Mouse (Mus musculus): ENCODE measurements at regions not wholly inside any gene's neighbourhood (a gene's known extent, or its start where the extent isn't known, plus 50 kb on each side); places are given as distances from the start of the nearest gene placed in this dataset.
A peak's percentile ranks its signal among the peaks of the same experiment; 100 is the strongest.

- DNase-seq, result no peak
Observed at GRCm38 (mm10) chr2:50755616-50756450, 393.1 kb downstream of the Rnd3 start.

DNA sequence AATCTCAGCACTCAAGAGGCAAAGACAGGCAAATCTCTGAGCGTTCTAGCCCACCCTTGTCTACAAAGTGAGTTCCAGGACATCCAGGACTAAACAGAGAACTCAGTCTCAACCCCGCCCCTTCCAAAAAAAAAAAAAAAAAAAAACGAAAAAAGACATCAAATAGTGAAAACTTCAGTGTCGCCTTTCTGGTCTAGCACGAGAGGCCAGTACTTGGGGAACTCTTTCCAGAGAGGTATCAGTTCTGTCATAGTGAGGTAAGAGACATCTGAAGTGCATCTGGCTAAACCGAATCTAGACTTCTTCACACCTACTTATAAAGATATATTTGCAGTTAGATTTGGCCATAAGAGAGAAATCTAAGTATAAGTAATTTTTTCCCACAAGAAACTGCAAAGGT lies 393.8 kb downstream of the Rnd3 start:
- DNase-seq, result no peak

- no peak for DNase-seq
Observed at GRCm38 (mm10) chr2:50752408-50752807, 396.5 kb downstream of the Rnd3 start.

DNA sequence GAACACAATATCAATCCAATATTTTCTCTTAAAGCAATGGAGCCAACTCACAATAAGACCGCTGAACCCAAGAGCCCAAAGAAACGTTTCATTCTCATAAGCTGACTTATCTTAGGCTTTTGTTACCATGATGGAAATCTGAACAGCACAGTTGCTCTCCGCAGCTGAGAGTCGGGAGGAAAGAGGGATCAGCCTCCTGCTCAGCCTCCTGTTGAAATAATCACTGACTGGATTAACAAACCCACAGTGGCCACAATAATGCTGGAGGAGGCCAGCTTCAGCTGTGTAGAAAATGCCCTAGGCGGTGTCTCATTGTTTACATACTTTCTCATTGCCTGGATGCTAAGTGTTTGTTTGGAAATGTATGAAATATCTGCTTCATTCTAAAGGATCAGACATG lies 398.1 kb downstream of the Rnd3 start:
- DNase-seq, result no peak

- no peak for DNase-seq
Observed at GRCm38 (mm10) chr2:50744625-50745214, 404.2 kb downstream of the Rnd3 start.

- no peak for DNase-seq
Observed at GRCm38 (mm10) chr2:50743785-50744258, 405.1 kb downstream of the Rnd3 start.

- no peak for DNase-seq
Observed at GRCm38 (mm10) chr2:50742421-50742820, 406.5 kb downstream of the Rnd3 start.

DNA sequence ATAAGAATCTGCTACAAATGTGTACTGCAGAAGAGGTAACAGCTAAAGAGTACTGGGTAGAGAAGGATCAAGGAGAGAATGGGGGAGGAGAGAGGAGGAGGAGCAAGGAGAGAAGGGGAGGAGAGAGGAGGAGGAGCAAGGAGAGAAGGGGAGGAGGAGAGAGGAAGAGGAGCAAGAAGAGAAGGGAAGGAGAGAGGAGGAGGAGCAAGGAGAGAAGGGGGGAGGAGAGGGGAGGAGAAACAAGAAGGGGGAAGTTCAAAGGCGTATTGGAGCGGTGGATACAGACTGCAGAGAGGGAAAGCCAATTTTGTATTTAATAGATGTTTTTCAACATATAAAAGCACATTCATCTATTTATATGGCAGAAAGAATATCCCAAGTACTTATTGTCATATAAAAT lies 407.6 kb downstream of the Rnd3 start:
- no peak for DNase-seq

DNA sequence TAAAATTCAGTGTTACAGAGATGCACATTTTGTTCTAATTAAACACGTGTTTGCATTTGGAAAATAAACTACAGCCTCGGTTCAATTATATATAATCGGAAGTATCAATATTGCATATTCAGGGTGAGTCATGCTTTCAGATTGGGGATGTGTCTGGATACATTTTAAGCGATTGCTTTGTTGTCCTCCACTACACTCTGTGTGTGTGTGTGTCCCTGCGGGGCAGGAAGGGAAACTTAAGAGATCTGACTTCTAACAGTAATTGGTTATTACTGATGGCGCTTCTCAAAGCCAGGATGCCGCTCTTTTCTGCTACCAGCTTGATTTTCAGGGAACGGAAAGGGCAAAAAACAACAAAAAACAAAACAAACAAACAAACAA lies 409.3 kb downstream of the Rnd3 start:
- DNase-seq, result no peak

DNA sequence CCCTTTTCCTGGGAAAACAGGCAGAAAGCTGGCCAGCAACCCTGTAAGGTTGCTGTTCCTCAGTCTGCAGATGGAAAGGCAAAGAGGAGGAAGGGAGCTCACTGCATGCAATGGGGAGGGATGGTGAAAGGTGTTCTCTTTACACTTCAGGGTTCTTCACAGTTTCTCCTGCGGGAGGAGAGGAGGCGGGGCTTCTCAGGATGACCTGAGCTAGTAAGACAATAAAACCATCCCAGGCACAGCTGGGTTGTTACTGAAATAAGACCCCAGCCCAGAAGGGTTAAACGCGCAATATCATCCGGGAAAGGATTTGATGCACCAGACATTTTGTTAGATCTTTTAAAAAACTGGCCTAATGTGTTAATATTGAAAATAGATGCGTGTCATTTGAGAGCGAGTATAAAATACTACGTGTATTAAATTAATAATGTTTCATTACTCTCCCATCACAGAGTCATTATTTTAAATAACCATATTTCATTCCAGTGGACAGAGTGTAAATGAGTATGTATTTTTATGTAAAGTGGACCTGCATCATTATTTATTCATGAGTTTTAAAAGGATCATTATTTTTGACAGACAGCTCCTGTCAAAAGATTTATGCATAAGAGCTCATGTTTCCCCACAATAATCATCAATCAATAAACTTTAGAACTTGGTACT lies 409.8 kb downstream of the Rnd3 start:
- DNase-seq, result no peak

DNA sequence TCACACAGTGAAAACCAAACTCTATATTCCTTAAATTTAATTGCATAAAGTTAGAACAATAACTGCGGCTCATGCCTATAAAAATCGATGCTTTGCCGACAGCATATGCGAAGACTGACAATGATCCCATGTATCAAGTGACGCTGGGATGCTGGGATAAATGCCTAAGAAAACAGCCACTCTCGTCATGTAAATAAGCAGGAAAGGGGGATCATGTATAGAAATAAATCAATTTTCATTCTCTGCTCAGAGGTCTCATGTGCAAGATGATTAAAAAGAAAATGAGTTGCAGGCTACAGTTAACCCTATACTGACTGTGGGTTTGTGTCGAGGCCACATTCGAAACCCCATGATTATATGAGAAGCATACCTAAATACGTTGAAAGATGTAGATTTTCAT lies 411.2 kb downstream of the Rnd3 start:
- peak; percentile 5 for DNase-seq

DNA sequence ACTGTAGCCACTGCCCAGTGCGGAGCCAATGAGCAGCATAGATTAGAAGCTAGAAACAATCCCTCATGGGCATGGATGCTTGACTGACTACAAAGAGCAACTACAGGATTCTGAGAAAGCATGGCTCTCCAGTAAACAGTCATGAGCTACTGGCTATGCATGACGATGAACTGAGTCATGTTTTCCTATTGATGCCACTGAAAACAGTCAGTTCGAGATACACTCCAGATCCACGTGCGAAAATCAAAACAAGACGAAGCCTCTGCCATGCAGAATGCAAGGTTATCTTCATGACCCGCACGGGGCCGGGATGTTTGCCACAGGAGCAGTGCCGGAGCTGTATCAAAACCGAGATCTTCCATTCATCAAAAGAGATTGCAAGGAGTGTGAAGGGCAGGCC lies 413.9 kb downstream of the Rnd3 start:
- DNase-seq, result no peak

DNA sequence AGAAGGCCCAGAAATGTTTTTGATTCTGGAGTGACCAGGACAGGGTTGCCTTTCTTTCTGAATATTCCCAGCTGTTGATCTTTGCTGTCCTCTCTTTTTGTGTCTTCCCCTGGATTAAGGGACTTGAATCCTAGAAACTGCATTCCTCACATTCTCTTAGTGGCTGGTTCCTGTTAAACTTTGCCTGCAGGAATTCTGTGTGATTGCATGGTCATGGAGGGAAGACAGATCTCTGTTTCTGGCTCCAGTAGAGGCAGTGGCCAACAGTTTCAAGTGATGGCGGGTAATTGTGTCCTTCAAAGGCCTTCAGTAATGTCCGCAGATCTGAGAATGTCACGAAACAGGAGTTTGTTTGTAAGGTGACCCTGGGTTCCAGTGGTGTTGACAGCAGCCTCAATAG lies 410.1 kb upstream of the Mmadhc start:
- no peak for DNase-seq

DNA sequence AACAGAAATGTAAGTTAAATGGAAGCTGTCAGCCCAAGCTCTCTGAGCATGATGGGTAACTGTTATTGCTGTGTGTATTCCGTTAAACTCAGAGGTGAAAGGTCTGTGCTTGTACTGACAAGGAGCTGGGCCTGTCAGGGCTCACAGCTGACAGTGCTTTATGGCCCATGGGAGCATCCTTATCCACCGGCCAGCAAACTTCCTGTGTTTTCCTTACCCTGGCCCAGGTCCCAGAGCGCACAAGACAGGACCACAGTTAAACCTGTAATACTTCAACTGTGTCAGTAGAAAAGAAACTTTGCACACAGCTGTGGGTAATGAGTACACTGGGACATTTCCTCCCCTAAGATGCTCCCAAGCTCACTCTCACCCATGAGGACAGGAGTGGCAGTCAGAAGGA lies 407.7 kb upstream of the Mmadhc start:
- peak; percentile 75 for DNase-seq

DNA sequence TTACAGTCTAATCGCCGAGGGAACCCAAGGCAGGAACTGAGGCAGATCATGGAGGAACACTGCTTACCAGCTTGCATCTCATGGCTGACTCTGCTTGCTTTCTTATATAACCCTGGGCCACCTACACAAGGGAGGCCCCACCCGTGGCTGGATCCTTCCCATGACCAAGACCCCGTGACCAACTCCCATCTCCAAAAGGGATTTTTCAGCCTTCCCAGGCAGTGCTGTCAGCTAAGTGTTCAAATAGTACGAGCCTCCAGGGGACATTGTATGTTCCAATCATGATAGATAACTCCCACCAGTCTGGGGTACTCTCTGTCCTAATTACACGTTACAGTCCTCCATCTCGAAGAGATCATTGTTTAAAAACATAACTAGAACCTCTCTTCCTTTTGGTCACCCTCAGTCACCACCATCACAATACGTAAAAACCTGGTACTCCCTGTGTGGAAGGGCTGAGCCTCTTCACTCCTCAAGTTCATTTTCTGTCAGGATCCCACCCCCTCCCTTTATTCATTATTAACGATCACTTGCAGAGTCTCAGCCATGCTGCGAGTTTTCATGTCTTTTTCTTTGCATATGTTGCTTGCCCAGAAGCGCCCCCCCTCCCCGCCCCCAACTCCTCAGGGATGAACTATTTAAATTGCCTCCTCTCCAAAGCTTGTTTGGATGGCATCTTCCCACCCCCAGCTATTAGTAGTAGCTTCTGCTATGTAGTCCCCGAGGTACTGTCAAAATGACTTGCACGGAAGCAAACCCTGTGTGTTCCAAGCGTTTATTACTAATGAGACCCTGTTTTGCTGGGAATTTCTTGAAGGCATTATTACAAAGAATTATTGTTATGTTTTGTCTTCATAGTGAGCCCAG lies 406.2 kb upstream of the Mmadhc start:
- no peak for DNase-seq

- DNase-seq, result peak; percentile 62
Observed at GRCm38 (mm10) chr2:50698841-50699240, 402.2 kb upstream of the Mmadhc start.

DNA sequence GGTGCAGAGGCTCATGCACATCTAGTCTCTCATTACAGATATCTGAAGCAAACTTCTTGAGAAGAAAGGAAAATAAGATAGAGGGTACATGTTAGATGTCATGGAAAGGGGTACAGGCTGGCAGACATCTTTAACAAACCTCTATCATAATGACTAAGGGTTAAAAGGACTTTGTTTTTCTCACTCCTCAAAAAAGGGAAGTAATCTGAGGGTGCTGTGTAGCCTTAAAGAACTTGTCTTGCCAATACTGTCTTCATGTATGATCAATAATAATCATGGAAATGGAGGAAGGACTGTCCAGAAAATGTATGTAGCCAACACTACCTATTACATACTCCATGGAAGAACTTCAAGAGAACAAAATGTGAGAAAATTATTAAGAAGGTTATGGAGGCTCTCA lies 400.0 kb upstream of the Mmadhc start:
- DNase-seq, result no peak

GRCm38 (mm10) chr2:50694849-50695248 lies 398.2 kb upstream of the Mmadhc start:
- no peak for DNase-seq

GRCm38 (mm10) chr2:50693784-50694350 lies 397.3 kb upstream of the Mmadhc start:
- DNase-seq, result no peak

- DNase-seq, result no peak
Observed at GRCm38 (mm10) chr2:50690120-50691103, 393.8 kb upstream of the Mmadhc start.

DNA sequence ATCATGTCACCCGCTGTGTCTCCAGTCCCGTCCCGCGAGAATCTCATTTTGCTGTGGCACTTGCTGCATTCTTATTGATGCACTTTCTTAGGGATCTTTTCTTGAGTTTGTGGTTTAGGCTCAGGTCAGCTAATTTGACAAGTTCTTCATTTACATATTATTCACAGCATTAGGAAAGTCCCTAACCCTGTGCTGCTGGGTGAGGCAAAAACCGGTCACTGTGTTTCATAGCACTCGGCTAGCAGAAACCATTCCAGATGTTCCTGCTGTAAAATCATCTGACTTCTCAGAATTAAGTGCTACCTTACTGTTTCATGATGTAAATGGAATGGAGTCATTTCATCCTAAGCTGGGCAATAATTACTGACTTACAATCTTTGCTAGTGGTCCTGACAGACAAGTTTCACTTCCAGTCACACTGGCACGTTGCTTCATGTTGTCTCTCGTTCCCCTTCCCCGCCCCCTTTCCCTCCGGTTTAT lies 391.1 kb upstream of the Mmadhc start:
- DNase-seq, result no peak

Data from kidney, postnatal 14 days (tissue).